Mouse (Mus musculus): Measurements from ENCODE around the gene Rybp. TPM values are rescaled to one million over a fixed set of nuclear protein-coding genes. Genes with fewer than 3 reads are reported as not detected.

The Rybp gene
- polyA plus RNA-seq, 1 experiment from 2014 or later: 18.4 TPM

DNA sequence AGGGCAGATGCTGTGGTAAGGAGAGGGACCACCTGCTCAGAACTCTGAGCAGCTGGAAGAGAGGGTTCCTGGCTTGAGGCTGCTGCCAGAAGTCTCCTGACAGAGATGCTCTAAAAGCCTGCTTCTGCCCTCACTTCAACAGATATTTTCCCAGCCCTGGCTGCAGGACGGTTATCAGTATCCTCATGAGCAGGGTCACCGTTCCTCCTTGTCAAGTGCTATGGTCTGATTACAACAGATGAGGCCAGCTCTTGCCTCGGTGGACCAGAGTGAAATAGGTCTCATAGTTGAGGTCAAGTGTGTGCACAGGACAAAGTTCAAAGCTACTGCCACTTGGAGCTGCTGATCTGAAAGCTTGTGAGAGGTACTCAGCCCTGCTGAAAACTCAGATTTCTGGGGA is 108.5 kb downstream of the Rybp start:
- no peaks in the 10 kb centered on the region for H3K36me3 ChIP-seq (ENCODE audit: inconsistent target)
- H3K4me3 ChIP-seq (ENCODE audit: inconsistent target): no peak overlapping the region
- H3K27ac ChIP-seq: no peak overlapping the region
- 95% methylated on average over 3 of the region's 3 CpGs for WGBS (ENCODE audit: missing documents)
- no peaks in the 10 kb centered on the region for H3K79me2 ChIP-seq (ENCODE audit: inconsistent target)
